Mouse (Mus musculus) small intestine, adult 2 months (tissue): ENCODE results near the gene 4931428L18Rik. TPM values are rescaled to one million over a fixed set of nuclear protein-coding genes. Genes with fewer than 3 reads are reported as not detected.

ENCODE experiments used
- H3K27ac ChIP-seq: fragments of 200-500 bp; 2 replicates; pipeline ENCODE4 v1.5.1; 2012; ENCODE audit warnings: low read depth, low read length, control low read depth, inconsistent platforms; ENCODE audit not compliant: insufficient read depth
- H3K27me3 ChIP-seq: fragments of 200-500 bp; 2 replicates; pipeline ENCODE4 v1.6.1; 2012; ENCODE audit warnings: mild to moderate bottlenecking, moderate library complexity, low read length, inconsistent platforms; ENCODE audit not compliant: control insufficient read depth, insufficient read depth
- H3K36me3 ChIP-seq: fragments of 200-500 bp; 2 replicates; pipeline ENCODE4 v1.6.1; 2012; ENCODE audit warnings: mild to moderate bottlenecking, low read length, control low read depth, inconsistent platforms; ENCODE audit not compliant: control insufficient read depth, insufficient read depth
- H3K4me1 ChIP-seq: fragments of 200-500 bp; 2 replicates; pipeline ENCODE4 v1.6.1; 2012; ENCODE audit warnings: low read length, inconsistent platforms, mixed read lengths; ENCODE audit not compliant: control insufficient read depth, insufficient read depth, insufficient read length
- H3K4me3 ChIP-seq: fragments of 200-500 bp; 2 replicates; pipeline ENCODE4 v1.5.1; 2012; ENCODE audit warnings: low read depth, mild to moderate bottlenecking, control low read depth, inconsistent platforms, low read length, moderate library complexity
- CTCF ChIP-seq: fragments of 200-500 bp; IDR thresholded peaks from 2 replicates; pipeline ENCODE4 v1.5.1; 2012; ENCODE audit warnings: low read depth, mild to moderate bottlenecking, control low read depth, inconsistent platforms, low read length, moderate library complexity, mixed read lengths; ENCODE audit not compliant: insufficient replicate concordance, insufficient read length; ENCODE audit errors: extremely low read depth
- POLR2A ChIP-seq: fragments of 200-500 bp; IDR thresholded peaks from 2 replicates; pipeline ENCODE4 v1.6.1; 2012; ENCODE audit warnings: low read depth, mild to moderate bottlenecking, control low read depth, inconsistent platforms, low read length, moderate library complexity
- WGBS: fragments of 180-500 bp; shearing (Covaris S2); methylation state at CpG from one replicate; pipeline ENCODE4 v1.1.7; 2018; 5-methylcytosine and 5-hydroxymethylcytosine counted together
- polyA plus RNA-seq: library from polyadenylated mRNA; depleted of rRNA; stranded (reverse); fragments of >200 nt; gene quantifications from 2 replicates; pipeline ENCODE4 v1.2.3, GENCODE M21; 2012; rRNA removed

The 4931428L18Rik gene
- polyA plus RNA-seq, 1 experiment, result not detected

- no peak overlapping the region for H3K4me3 ChIP-seq
- H3K27me3 ChIP-seq, result no peaks in the 10 kb centered on the region
- no peaks in the 10 kb centered on the region; the same call in 1 of the 2 replicates for H3K36me3 ChIP-seq
- no peak overlapping the region for H3K27ac ChIP-seq
- 38% methylated on average over 2 of the region's 2 CpGs for WGBS
- H3K4me1 ChIP-seq, result peaks cover 5% of the 10 kb centered on the region; the same call in 1 of the 2 replicates
- TF ChIP-seq POLR2A (no peak), CTCF (no peak)
These were observed 270.7 kb downstream of the 4931428L18Rik start for GRCm38 (mm10) chr1:30951795-30952194.

DNA sequence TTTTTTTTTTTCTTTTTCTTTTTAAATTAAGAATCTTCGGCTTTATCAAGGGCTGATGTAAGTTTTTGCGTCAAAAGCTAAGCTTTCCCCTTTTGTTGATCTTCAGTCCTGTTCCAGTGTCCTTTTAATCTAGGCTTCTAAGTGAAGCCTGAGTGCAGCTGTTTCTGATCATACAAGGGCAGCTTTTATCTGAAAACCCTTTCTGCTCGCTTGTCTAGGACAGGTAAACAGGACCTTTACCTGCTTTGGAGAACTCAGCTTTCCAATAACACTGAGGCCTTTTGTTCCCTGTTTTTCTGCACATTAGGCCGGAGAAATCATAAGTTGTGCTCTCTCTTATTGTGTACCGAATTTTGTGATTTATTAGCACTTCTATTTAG lies 272.0 kb downstream of the 4931428L18Rik start:
- Histone ChIP-seq H3K36me3 (peaks cover 2% of the 10 kb centered on the region; the same call in 1 of the 2 replicates), H3K4me1 (peaks cover 5% of the 10 kb centered on the region; the same call in 1 of the 2 replicates), H3K27me3 (no peaks in the 10 kb centered on the region), H3K27ac (peak overlapping the region; percentile 99), H3K4me3 (no peak overlapping the region)
- TF ChIP-seq POLR2A (no peak), CTCF (no peak)
- 14% methylated on average over 5 of the region's 5 CpGs for WGBS

DNA sequence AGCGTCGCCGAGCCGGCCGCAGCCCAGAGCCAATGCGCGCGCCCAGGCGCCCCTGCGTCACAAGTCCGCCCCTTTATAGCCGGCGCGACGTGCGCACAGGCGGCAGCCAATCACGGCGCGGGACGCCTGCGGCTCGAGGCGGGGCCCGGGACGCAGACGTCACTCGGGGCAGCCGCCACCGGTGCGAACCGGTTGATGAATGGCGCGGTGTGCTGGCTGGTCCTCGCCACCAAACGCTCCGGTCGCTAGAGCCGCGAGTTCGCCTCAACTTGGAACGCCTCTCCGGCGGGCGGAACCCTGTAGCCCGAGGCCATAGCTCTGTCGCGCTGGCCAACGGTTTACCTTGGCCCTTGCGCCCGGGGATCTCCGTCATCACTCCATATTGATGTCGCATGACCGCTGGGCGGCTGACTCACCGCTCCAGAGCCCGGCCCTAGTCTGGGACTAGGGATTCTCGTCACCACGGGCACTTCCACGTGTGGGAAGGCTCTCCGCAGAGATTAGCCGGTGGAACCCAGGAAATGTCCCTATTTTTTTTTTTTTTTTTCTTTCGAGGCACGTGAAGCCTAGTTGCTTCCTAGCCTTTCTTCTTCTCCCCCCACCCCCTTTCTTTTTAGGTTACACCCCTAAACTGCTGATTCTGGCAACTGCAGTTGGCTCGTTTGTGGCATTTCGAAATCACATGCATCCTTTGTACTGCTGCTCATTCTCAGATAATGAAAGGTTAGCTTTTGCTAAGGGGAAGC lies 272.6 kb downstream of the 4931428L18Rik start:
- TF ChIP-seq CTCF, result no peak
- no peak; the same call in 1 of the 2 replicates for TF ChIP-seq POLR2A
- H3K36me3 ChIP-seq, result peaks cover 6% of the 10 kb centered on the region
- under 1% methylated on average over 66 of the region's 66 CpGs for WGBS
- peak overlapping the region; percentile 99 for H3K27ac ChIP-seq
- H3K4me1 ChIP-seq, result peaks cover 7% of the 10 kb centered on the region; the same call in 1 of the 2 replicates
- peak overlapping the region; percentile 97 for H3K4me3 ChIP-seq
- H3K27me3 ChIP-seq, result no peaks in the 10 kb centered on the region

DNA sequence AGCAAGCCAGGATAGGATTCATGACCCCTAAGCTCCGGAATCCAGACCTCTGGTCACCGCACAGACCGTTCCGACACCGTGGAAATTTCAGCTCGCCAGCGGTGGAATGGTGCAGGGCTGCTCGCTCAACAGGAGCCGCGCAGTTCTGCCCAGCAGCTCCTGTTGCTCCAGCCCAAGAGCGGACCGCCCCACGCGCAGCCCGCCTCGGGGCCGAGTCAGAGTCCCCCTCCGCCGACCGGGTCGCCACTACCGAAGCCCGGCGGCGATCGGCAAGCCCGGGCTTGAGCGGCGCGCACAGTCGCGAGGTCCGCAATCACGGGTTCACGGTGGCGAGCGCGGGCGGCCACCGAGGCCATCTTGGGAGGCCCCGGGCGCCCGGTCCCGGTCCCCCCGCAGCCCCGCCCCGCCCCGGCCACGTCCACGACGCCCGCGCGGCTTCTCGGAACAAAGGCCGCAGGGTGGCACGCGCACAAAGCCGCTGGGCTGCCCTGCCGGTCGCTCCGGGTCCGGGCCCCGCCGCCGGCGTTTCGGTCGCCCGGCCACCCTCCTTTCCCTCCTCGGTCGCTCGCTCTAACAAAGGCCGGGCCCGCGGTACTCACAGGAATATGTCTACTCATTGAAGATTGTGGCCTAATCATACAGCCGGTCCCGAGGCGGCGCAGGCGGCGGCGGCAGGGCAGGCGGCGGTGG lies 273.4 kb downstream of the 4931428L18Rik start:
- Histone ChIP-seq H3K4me1 (peaks cover 9% of the 10 kb centered on the region; the same call in 1 of the 2 replicates), H3K27me3 (no peaks in the 10 kb centered on the region), H3K4me3 (peak overlapping the region; percentile 97), H3K27ac (peak overlapping the region; percentile 99), H3K36me3 (peaks cover 12% of the 10 kb centered on the region)
- 1% methylated on average over 84 of the region's 85 CpGs for WGBS
- TF ChIP-seq CTCF, result no peak
- TF ChIP-seq POLR2A, result peak; percentile 43

DNA sequence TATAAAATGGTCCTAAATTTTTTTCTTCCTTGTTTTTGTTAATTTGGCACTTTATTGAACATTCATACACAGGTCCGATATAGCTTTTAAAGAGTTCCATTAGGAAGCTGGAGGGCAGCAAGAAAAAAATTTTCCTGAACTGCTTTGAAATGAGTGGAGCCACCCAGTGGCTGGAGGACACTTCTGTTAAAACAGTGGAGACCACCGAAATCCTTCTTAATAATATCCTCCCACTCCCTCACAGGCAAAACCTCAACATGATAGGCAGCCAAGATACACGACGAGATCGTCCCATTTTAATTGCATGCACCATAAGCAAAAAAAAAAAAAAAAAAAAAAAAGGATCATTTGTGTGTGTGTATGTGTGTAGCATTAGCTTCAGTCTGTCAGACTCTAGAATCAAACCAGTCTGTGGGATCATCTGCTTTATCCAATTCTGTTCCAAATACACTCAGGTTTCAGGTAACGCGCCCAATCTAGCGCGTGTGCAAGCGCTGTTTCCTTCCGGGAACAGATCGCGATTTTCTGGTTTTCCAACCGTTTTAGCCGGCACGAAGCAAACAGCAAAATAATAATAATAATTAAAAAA lies 274.0 kb downstream of the 4931428L18Rik start:
- TF ChIP-seq POLR2A, result no peak
- no peak for TF ChIP-seq CTCF
- WGBS, result under 1% methylated on average over 16 of the region's 16 CpGs
- H3K4me1 ChIP-seq, result peaks cover 9% of the 10 kb centered on the region; the same call in 1 of the 2 replicates
- peak overlapping the region; percentile 97 for H3K4me3 ChIP-seq
- no peaks in the 10 kb centered on the region for H3K27me3 ChIP-seq
- H3K27ac ChIP-seq, result peak overlapping the region; percentile 99
- peaks cover 18% of the 10 kb centered on the region for H3K36me3 ChIP-seq

Other genes with a start within 250 kb of the 4931428L18Rik start
- not detected in 2 replicates for gene AC153137.1, start 244.7 kb downstream of the 4931428L18Rik start, polyA plus RNA-seq
- gene Lgsn, start 46.3 kb downstream of the 4931428L18Rik start, polyA plus RNA-seq, result not detected in 2 replicates
- not detected in 2 replicates for gene Pih1d3, start 154 bp upstream of the 4931428L18Rik start, polyA plus RNA-seq